Mouse (Mus musculus) left cerebral cortex, postnatal 25 days (tissue): Measurements from ENCODE around the gene Snrpf. TPM values are rescaled to one million over a fixed set of nuclear protein-coding genes. Genes with fewer than 3 reads are reported as not detected.

ENCODE experiments used
- DNase-seq, 2 experiments: peaks; one replicate each; pipeline ENCODE4 v3.0.0; 2022; ENCODE audit warnings: low spot score in 2 of 2, mixed read lengths in 1 of 2
- intact Hi-C: fragments of 180-260 bp; cut with DNase I; formaldehyde crosslinking; loops from one replicate; pipeline ENCODE4 v1.15.1; 2025
- total RNA-seq, 2 experiments: library from RNA; stranded (reverse); gene quantifications; 2 replicates each; pipeline ENCODE4 v1.2.3; 2021

Gene Snrpf
- total RNA-seq, 2 experiments from 2014 or later: 12.2 to 13.5 TPM

DNA sequence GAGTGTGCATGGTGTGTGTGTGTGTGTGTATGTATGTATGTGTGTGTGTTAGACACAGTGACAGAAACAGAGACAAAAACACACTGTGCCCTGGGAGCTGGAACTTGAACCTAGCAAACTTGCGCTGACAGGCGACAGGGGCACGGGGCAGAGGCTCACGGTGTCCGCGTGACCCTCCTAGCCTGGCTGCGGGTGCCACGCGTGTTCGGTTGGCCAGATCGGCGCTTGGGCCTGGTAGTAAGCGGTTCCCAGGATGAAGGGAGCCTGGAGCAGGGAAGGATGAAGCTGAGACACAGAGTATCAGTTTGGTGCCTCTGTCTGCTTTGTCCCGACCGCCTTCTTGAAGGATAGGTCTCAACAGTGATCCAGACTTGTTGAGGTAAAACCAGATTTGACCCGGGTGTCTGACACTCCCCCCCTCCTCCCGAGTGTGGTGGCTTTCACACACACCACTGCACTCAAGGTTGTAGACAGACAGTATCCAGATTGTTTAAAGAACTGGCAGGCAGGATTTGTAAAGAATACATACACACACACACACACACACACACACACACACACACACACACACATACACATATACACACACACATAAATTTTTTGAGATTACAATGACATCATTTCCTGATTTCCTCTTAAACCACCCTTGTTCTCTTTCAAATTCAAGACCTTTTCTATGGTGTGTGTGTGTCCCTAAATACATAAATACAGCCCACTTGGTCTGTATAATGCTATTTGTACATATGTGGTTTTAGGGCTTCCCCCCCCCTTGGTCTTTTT lies 48.9 kb downstream of the Snrpf start, which contains the start of gene Ccdc38:
Gene Ccdc38, plus strand, starts transcription at position 202 of the 780 bp plus-strand sequence.
- no peak for DNase-seq
- intact Hi-C loops: loop anchor here (10.0 kb wide), 1 partner anchor 116 kb away; no protein-coding TSS in a partner anchor

DNA sequence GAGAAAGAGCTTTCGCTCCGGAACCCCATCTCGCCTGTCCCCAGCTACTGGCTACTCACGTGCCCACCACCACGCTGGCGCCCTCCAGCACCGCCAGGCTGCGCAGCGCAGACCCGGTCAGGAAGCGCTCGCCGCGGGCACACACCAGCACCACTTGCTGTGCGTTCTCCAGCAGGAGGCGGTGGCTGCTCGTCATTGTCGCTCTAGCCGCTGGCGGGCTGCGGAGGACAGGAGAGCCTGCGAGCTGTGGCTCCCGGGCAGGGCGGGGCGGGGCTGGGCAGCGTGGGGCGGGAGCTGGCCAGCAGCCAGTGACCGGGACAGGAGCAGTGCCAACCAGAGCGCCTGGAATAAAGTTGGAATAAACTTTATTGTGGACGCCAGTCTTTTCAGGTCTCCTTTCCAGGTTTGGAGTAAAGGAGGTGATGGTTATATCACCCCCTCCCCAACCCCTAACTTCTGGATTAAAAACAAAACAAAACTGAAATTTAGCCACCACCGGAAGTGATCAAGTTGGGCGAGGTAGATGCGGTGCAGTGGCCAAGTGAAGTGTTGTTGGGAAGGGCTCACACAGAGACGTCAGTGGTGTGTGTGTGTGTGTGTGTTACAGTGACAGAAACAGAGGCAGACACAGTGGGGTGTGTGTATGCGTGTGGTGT lies 49.6 kb downstream of the Snrpf start, which contains the start of gene Amdhd1:
Gene Amdhd1, minus strand, starts transcription at position 259 of the 656 bp plus-strand sequence.
- DNase-seq: peak; percentile 41 to 63
- intact Hi-C loops: loop anchor here (10.0 kb wide), 1 partner anchor 115 kb away; no protein-coding TSS in a partner anchor

DNA sequence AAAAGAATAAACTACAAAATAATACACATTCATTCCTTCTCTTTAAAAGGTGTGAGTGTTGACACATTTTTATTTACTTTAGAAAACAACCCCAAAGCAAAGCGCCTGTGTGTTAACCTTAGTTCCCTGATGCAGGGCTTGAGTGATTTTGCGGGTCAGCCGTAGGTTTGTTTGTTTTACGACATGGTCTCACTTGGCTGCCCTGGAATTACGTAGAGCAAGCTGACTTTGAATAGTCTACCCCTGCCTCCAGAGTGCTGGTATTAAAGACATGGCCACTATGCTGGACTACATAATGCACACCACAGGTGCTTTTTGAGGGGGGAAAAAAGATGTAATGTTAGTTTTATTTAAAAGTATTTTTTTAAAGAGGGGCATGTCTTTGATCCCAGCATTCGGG lies 50.7 kb downstream of the Snrpf start:
- no peak for DNase-seq
- intact Hi-C loops: no loop called here

- intact Hi-C loops: no loop called here
- no peak for DNase-seq
Measured at GRCm38 (mm10) chr10:93538287-93538686, 51.2 kb downstream of the Snrpf start.

Other genes with a start within 250 kb of the Snrpf start
- gene Lta4h, start 136.3 kb downstream of the Snrpf start, total RNA-seq: 10 to 100 TPM; 52.1 to 60.8 TPM
- gene Hal, start 100.9 kb downstream of the Snrpf start, total RNA-seq: not detected
- gene Amdhd1, start 49.7 kb downstream of the Snrpf start, total RNA-seq: under 1 TPM; 0.76 to 0.82 TPM
- gene Ccdc38, start 49.1 kb downstream of the Snrpf start, total RNA-seq: not detected
- gene Ntn4, start 51.0 kb upstream of the Snrpf start, total RNA-seq: 1 to 10 TPM; 9.0 to 9.9 TPM
- not detected for gene Usp44, start 241.8 kb upstream of the Snrpf start, total RNA-seq